Mouse (Mus musculus): ENCODE data around the gene Kcng1.

DNA sequence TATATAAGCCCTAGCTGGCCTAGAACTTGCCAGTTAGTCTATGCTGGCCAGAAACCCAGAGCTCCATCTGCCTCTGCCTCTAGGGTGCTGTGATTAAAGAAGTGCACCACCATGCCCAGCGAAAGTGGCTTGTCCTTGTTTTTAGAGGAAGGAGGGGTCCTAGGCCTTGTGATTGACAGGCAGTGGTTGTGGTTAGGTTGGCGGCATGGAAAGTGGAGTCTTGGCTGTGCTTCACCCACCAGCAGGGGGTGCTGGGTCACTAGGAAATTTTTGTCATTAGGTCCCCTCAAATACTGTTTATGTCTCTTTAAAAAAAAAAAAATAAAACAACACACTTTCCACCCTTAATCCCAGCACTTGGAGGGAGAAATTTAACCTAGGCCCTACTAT lies 32.7 kb downstream of the Kcng1 start:
- TF ChIP-seq SMC3 (IDR thresholded peaks at IDR 0.05; ENCODE audit: low read depth, low read length) = 0 out of 2 replicates have a peak, but pooled peaks have one; percentile 23
- TF ChIP-seq CTCF (IDR thresholded peaks at IDR 0.05 in 2 of 3, conservative IDR thresholded peaks at IDR 0.05 in 1 of 3; ENCODE audit: control insufficient read depth in 1 of 3, insufficient read depth in 1 of 3, low read depth in 2 of 3, low read length in 3 of 3, poor library complexity in 1 of 3, severe bottlenecking in 1 of 3) = peak; percentile 37 to 62 (median 58)
- TF ChIP-seq EP300 (IDR thresholded peaks at IDR 0.05; ENCODE audit: low read depth in 1 of 2, low read length in 2 of 2) = no peak
- no peak for TF ChIP-seq POLR2A (IDR thresholded peaks at IDR 0.05; ENCODE audit: control insufficient read depth in 1 of 2, insufficient read depth in 1 of 2, low read depth in 1 of 2, low read length in 2 of 2, poor library complexity in 1 of 2)
- TF ChIP-seq CHD1 (IDR thresholded peaks at IDR 0.05; ENCODE audit: low read depth, low read length) = no peak
- TF ChIP-seq POLR2AphosphoS2 (IDR thresholded peaks at IDR 0.05; ENCODE audit: low read length) = no peak
- TF ChIP-seq KAT2A (conservative IDR thresholded peaks at IDR 0.05; ENCODE audit: low read depth, low read length) = no peak
- TF ChIP-seq UBTF (IDR thresholded peaks at IDR 0.05; ENCODE audit: borderline replicate concordance, insufficient read depth, low read depth, low read length) = no peak
- TF ChIP-seq ZC3H11A (IDR thresholded peaks at IDR 0.05; ENCODE audit: low read depth, low read length) = no peak
- TF ChIP-seq MAFK (IDR thresholded peaks at IDR 0.05; ENCODE audit: borderline replicate concordance, low read depth, low read length) = no peak
- no peak for TF ChIP-seq E2F4 (IDR thresholded peaks at IDR 0.05; ENCODE audit: borderline replicate concordance, low read depth, low read length)
- TF ChIP-seq TCF12 (IDR thresholded peaks at IDR 0.05; ENCODE audit: low read depth, low read length) = no peak
- TF ChIP-seq ZNF384 (IDR thresholded peaks at IDR 0.05; ENCODE audit: low read depth, low read length) = peak; percentile 80
- no peak for TF ChIP-seq NRF1 (IDR thresholded peaks at IDR 0.05; ENCODE audit: insufficient read depth, low read depth, low read length, poor library complexity, severe bottlenecking)
